Mouse (Mus musculus) induced T-regulatory cell, adult 2 months (primary cell): ENCODE measurements around the gene 1810049J17Rik.

ENCODE experiments used
- DNase-seq: peaks from one replicate; pipeline ENCODE4 v3.0.0-alpha.2; 2012; ENCODE audit warnings: low read depth

Gene 1810049J17Rik

DNA sequence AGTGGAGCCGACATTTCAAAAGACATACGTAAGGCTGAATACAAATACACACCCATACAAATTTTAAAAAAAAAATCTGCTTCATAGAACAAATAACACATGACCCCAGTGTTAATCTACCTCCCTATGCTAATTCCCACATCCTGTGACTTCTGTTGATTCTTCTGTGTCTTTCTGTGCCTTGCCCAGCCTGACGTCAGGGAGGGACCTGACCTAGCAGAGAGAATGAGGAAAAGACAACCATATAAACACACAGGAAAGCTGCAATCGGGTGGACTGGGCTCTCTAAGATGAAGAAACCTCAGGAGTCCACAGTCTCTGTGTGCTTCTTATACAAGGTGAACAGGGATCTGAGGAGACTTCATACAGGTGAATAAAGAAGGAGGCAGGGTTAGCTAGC, 14.6 kb downstream of the 1810049J17Rik start:
- DNase-seq: no peak

DNA sequence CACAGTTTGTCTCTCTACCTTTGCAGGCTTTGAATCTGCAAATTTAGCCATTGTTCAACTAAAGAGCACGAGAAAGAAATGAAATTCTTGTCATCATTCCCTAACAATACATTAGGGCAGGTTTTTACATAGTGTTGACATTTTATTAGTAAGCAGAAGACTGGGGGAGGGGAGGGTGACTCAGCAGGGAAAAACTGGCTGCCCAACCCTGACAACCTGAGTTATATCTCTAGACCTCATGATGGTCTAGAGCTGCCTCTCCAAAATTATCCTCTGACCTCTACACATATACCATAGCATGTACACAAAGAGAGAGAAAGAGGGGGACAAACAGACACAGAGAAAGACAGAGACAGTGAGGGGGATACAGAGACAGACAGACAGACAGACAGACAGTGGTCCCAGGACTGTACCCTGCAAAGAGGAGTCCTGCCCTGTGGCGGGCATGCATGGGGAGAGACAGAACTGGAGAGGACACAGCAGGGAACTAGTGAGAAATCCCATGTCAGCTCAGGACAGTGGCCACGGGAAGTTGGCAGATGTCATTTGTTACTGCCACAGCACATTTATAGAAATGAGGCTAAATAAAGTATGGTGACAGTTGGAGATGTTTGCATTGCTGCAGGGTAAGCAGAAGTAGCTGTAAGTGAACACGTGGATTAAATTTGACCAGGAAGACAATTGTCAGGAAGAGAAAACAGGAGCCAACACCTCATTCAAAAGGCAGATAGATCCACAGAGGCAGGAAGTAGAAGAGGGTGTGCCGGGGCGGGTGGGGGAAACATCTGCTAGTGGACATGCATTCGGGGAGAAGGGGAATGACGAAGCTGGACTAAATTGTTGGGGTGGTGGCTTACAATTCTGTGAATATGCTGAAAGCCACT, 15.3 kb downstream of the 1810049J17Rik start:
- no peak for DNase-seq

DNA sequence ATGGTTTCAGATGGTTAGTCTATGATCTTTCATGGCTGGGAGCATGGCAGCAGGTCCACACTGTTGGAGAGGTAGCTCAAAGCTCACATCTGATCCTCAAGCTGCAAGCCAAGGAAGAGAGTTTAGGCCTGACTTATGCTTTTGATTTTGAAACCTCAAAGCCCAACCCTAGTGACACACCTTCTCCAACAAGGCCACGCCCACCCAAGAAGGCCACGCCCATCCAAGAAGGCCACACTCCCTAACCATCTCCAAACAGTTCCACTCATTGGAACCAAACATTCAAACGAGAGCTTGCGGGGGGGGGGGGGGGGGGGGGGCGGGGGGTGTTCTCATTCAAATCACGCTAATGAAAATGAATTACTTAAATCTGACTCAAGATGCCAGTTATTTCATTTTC, 19.9 kb downstream of the 1810049J17Rik start:
- no peak for DNase-seq

DNA sequence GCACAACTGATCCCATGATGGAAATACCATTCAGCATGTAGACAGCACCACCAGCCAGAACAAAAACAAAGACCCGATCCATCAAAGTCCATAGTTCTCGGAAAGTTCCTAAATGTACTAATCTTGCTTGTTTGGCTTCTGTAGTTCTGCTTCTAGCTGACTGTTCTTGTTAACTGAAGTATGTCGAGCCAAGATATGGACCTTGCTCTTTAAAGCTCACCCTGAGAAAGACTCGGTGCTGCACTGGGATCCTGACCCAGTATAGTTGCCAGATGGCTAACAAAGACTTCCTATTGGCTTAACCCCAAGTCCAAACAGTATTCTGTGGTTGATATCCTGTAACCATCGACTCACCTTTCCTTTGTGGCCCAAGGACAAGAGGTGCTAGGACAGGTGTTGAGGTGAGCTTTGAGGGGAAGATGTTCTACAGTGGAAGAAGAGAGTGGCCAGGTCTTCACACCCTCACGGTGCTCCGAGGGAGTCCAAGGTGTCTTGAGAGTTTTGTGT, 23.4 kb downstream of the 1810049J17Rik start:
- DNase-seq: no peak

- DNase-seq: no peak
Measured at GRCm38 (mm10) chr15:12296228-12296627, 25.5 kb downstream of the 1810049J17Rik start.

- DNase-seq: no peak
Measured at GRCm38 (mm10) chr15:12291757-12292156, 29.9 kb downstream of the 1810049J17Rik start.

DNA sequence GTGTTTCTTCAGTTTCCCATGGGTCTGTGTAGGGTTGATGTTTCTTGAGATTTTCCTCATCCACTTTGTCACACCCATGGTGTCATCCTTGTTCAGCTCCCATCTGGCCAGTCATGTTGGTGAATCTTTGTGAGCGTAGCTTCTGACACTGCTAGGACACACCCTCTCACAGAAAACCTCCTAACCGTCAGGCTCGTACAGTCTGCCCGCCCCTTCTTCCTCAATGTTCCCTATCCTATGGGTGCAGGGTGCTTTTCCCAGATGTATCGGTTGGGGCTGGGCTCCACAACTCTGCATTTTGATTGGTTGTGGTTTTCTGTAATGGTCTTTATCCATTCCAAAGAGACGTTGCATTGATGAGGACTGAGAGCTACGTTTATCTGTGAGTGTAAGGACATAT, 31.4 kb downstream of the 1810049J17Rik start:
- DNase-seq: no peak

DNA sequence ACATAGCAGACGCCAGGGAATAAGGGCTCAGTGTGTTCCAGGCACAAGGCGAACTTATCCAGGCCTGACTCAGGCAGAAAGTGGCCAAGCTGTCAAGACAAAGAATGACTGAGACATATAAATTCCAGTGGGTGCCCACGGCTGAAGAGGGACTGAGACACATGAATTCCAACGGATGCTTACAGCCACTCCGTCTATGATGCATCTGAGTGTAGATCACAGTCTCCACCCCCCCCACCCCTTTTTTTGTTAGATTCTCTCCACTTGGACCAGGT, 36.2 kb downstream of the 1810049J17Rik start:
- no peak for DNase-seq

- DNase-seq: peak; percentile 50
Measured at GRCm38 (mm10) chr15:12284794-12285534, 36.7 kb downstream of the 1810049J17Rik start.

- no peak for DNase-seq
Measured at GRCm38 (mm10) chr15:12279816-12280215, 41.9 kb downstream of the 1810049J17Rik start.

- no peak for DNase-seq
Measured at GRCm38 (mm10) chr15:12275091-12275623, 46.5 kb downstream of the 1810049J17Rik start.

DNA sequence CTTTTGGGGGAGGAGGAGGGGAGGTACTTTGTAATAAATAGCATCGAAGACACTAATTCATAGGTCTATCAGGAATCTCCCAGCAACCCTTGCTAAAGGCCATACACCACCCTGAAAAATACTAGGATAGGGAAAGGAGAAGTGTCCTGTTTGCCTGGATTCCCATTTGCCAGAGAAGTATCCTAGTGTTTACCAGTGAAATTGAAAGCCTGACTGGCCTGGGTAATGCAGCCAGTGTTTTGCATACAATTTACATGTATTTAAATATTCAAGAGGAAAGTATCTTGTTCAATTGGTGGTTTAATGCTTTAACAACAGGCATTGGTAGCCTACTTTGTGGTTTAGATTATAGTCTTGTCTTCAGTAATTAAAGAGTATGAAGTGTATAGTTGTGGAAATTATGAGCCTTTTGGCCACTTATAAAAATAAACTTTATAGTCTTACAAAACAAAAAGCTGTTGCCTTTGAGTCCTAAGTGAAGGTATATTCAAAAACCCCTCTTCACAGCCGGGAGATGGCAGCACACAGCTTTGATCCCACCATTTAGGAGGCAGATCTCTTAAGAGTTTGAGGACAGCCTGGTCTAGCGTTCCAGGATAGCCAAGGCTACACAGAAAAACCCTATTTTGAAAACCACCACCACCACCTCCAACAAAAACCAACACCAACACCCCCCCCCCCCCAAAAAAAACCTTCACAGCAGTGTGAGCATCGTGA, 47.5 kb downstream of the 1810049J17Rik start:
- DNase-seq: peak; percentile 28

DNA sequence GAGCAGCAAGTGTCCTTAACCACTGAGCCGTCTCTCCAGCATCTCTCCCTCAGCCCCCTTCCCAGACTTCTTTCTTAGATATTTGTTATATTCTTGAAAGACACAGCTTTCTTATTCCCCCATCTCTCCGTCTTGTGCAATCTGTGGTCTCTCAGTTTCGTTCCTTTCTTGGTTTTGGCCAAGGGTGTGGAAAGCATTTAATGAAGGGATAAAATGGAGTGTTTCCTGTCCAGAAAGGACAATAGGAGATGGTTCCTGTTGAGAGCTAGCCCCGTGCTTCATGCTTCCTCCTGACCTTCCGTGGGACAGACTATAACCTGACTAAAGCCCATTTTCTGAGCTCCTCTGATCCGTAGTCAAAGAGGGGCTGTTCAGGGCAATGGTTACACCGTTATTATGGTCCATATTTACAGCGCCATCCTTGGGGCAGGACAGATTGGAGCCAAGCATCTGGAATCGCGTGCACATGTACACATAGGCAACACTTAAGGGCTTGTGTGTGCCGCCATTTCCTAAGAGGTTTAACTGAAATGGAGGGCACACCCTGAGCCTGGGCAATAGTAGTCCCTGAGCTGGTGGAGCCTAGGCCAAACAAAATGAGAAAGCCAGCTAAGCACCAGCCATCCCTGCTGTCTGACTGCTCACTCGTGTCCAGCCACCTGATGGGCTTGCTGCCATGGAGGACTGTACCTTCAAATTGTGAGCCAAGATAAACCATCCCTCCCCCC, 48.2 kb downstream of the 1810049J17Rik start:
- no peak for DNase-seq
